Mouse (Mus musculus): ENCODE measurements around the gene Plekhg2. TPM values are rescaled to one million over a fixed set of nuclear protein-coding genes. Genes with fewer than 3 reads are reported as not detected.
A peak's percentile ranks its signal among the peaks of the same experiment; 100 is the strongest.
"Not testable (repeated sequence)": the region's sequence is repeated elsewhere in the genome, so short reads cannot be mapped to it uniquely, and the experiment has no call there.

Gene Plekhg2
- polyA plus RNA-seq, 1 experiment from 2014 or later = 54.3 TPM

DNA sequence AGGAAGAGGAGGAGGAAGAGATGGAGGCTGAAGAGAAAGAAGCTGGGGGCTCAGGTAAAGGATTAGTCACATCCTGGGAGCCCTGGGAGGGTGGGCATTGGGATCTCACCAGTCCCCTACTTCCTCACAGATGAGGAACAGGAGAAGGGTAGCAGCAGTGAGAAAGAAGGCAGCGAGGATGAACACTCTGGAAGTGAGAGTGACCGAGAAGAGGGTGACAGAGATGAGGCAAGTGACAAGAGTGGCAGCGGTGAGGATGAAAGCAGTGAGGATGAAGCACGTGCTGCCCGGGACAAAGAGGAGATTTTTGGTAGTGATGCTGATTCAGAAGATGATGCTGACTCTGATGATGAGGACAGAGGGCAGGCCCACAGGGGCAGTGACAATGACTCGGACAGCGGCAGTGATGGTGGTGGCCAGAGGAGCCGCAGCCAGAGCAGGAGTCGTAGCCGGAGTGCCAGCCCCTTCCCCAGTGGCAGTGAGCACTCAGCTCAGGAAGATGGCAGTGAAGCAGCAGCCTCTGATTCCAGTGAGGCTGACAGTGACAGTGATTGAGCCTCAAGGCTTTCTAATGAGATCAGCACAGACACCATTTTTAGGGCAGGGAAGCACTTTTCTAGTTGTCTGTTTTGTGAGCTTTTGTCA lies 26.4 kb upstream of the Plekhg2 start:
- Histone ChIP-seq H3K9ac (ENCODE audit: low read length) (no peak overlapping the region), H3K36me3 (ENCODE audit: control insufficient read depth, insufficient read depth, low read length) (peaks cover 88% of the 10 kb centered on the region), H3K27ac (ENCODE audit: low read depth) (no peak overlapping the region), H3K4me3 (ENCODE audit: low read depth, low read length) (no peak overlapping the region), H3K27me3 (replicated peaks; ENCODE audit: control insufficient read depth, insufficient read depth, low read length) (no peaks in the 10 kb centered on the region), H3K9me3 (ENCODE audit: control insufficient read depth, low read length) (no peaks in the 10 kb centered on the region), H3K4me1 (replicated peaks; ENCODE audit: control insufficient read depth, insufficient read depth, low read length) (peaks cover under 1% of the 10 kb centered on the region; the same call in 1 of the 2 replicates), H3K4me2 (ENCODE audit: low read length) (no peak overlapping the region)
- no peak for ATAC-seq (replicated peaks; ENCODE audit: low FRiP score, low TSS enrichment, low read depth)
- no peak for DNase-seq (ENCODE audit: low spot score)
- 84% methylated on average over 10 of the region's 10 CpGs for WGBS

DNA sequence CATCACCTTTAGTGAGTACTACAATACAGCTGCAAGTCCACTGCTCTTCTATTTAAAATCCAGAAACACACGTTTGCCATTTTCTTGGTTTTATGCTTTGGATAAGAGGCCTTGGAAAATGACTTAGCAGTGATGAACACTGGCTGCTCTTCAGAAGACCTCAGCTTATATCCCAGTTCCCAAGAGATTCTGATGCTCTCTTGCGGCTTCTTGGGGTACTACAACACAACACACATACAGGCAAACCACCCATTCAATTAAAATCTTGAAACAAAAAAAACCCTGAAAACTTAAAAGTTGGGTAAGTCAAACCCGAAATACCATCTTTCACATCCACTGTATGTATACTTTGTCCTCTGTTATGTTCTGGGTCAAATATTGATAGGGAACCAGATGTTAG lies 25.6 kb upstream of the Plekhg2 start:
- ATAC-seq (replicated peaks; ENCODE audit: low FRiP score, low TSS enrichment, low read depth) = no peak
- 67% methylated on average over 3 of the region's 3 CpGs for WGBS
- Histone ChIP-seq H3K27me3 (replicated peaks; ENCODE audit: control insufficient read depth, insufficient read depth, low read length) (no peaks in the 10 kb centered on the region), H3K27ac (ENCODE audit: low read depth) (no peak overlapping the region), H3K4me2 (ENCODE audit: low read length) (no peak overlapping the region), H3K36me3 (ENCODE audit: control insufficient read depth, insufficient read depth, low read length) (peaks cover 80% of the 10 kb centered on the region), H3K9ac (ENCODE audit: low read length) (no peak overlapping the region), H3K4me3 (ENCODE audit: low read depth, low read length) (no peak overlapping the region), H3K4me1 (replicated peaks; ENCODE audit: control insufficient read depth, insufficient read depth, low read length) (peaks cover 5% of the 10 kb centered on the region; the same call in 1 of the 2 replicates), H3K9me3 (ENCODE audit: control insufficient read depth, low read length) (no peaks in the 10 kb centered on the region)
- DNase-seq (ENCODE audit: low spot score) = no peak

DNA sequence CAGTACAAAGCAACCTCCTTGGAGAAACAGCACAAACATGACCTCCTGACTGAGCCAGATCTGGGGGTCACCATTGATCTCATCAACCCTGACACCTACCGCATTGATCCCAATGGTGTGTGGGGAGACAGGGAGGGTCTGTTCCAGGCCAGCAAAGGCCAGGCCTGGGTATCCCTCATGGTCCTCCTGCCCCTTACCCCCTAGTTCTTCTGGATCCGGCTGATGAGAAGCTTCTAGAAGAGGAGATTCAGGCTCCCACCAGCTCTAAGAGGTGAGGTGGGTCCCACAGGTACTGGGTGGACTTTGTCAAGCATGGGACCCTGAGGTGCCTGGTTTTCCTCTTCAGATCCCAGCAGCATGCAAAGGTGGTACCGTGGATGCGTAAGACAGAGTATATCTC lies 23.0 kb upstream of the Plekhg2 start:
- ATAC-seq (replicated peaks; ENCODE audit: low FRiP score, low TSS enrichment, low read depth) = no peak
- H3K4me3 ChIP-seq (ENCODE audit: low read depth, low read length) = no peak overlapping the region
- peaks cover 59% of the 10 kb centered on the region for H3K36me3 ChIP-seq (ENCODE audit: control insufficient read depth, insufficient read depth, low read length)
- 96% methylated on average over 4 of the region's 4 CpGs for WGBS
- no peak overlapping the region for H3K4me2 ChIP-seq (ENCODE audit: low read length)
- peaks cover 13% of the 10 kb centered on the region for H3K4me1 ChIP-seq (replicated peaks; ENCODE audit: control insufficient read depth, insufficient read depth, low read length)
- no peak overlapping the region for H3K9ac ChIP-seq (ENCODE audit: low read length)
- no peaks in the 10 kb centered on the region for H3K27me3 ChIP-seq (replicated peaks; ENCODE audit: control insufficient read depth, insufficient read depth, low read length)
- H3K9me3 ChIP-seq (ENCODE audit: control insufficient read depth, low read length) = no peaks in the 10 kb centered on the region
- H3K27ac ChIP-seq (ENCODE audit: low read depth) = no peak overlapping the region
- DNase-seq (ENCODE audit: low spot score) = no peak

DNA sequence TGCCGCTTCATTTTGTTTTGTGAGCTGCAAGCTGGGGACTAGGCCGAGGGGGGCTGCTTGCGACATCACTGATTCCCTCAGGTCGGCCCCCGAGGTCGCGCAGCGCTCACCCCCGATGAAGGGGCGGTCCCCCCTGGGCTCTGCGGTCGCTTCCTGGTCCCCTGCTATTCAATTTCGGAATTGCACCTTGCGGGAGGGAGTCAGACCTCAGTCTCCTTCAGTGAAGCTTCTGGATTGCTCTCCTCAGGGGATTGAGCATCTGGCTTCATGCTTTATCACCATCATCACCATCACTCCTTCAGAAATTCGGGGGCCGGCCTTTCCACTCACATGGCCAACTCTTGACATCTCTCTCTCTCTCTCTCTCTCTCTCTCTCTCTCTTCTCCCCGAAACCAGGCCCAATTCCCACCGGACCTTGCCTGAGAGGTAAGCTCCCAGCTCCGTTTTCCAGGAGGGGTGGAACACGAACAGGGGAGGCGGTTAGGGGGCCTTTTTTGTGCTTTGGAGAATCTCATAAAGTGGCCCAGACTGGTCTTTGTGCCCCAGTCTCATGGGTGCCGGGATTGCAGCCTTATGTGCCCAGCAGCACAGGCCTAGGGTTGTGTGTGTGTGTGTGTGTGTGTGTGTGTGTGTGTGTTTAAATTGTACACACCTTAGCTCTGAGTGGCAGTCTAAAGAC lies 21.0 kb upstream of the Plekhg2 start:
- WGBS = 10% methylated on average over 22 of the region's 22 CpGs
- DNase-seq (ENCODE audit: low spot score) (no peak), ATAC-seq (replicated peaks; ENCODE audit: low FRiP score, low TSS enrichment, low read depth) (no peak)
- H3K4me3 ChIP-seq (ENCODE audit: low read depth, low read length) = peak overlapping the region; percentile 98
- H3K4me2 ChIP-seq (ENCODE audit: low read length) = peak overlapping the region; percentile 89
- peak overlapping the region; percentile 79 for H3K9ac ChIP-seq (ENCODE audit: low read length)
- H3K27me3 ChIP-seq (replicated peaks; ENCODE audit: control insufficient read depth, insufficient read depth, low read length) = no peaks in the 10 kb centered on the region
- H3K36me3 ChIP-seq (ENCODE audit: control insufficient read depth, insufficient read depth, low read length) = peaks cover 60% of the 10 kb centered on the region
- H3K4me1 ChIP-seq (replicated peaks; ENCODE audit: control insufficient read depth, insufficient read depth, low read length) = peaks cover 13% of the 10 kb centered on the region
- no peaks in the 10 kb centered on the region for H3K9me3 ChIP-seq (ENCODE audit: control insufficient read depth, low read length)
- peak overlapping the region; percentile 76; the same call in 1 of the 2 replicates for H3K27ac ChIP-seq (ENCODE audit: low read depth)

- ATAC-seq (replicated peaks; ENCODE audit: low FRiP score, low TSS enrichment, low read depth) = peak; percentile 97
- under 1% methylated on average over 58 of the region's 58 CpGs for WGBS
- H3K27ac ChIP-seq (ENCODE audit: low read depth) = peak within 1 kb of the TSS; percentile 76
Measured at GRCm38 (mm10) chr7:28392429-28393271, 20.3 kb upstream of the Plekhg2 start, which contains the start of the genes Med29 and Paf1. TSS of gene Med29 (minus strand) at chr7:28392708. TSS of gene Paf1 (plus strand) at chr7:28392951.

DNA sequence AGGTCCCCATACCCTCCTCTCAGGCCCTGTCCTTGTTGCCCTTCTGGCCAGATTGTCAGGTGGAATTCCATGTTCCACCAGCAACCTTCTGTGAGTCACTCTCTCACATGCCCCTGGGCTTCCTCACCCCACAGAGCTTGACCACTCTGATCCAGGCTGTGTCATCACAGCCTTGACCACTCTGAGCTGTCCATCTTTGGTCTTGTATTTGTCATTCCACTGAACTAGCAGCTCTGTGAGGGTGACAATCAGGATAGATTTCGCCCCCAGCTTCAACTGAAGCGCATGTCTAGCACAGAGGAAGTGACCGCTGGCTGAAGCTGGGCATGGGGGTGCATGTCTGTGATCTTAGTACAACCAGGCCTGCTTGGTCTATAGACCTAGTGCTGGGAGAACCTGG lies 17.9 kb upstream of the Plekhg2 start:
- 99% methylated on average over 3 of the region's 3 CpGs for WGBS
- Histone ChIP-seq H3K9me3 (ENCODE audit: control insufficient read depth, low read length) (no peaks in the 10 kb centered on the region), H3K9ac (ENCODE audit: low read length) (no peak overlapping the region), H3K27ac (ENCODE audit: low read depth) (no peak overlapping the region), H3K4me3 (ENCODE audit: low read depth, low read length) (no peak overlapping the region), H3K27me3 (replicated peaks; ENCODE audit: control insufficient read depth, insufficient read depth, low read length) (no peaks in the 10 kb centered on the region), H3K4me1 (replicated peaks; ENCODE audit: control insufficient read depth, insufficient read depth, low read length) (peaks cover 17% of the 10 kb centered on the region), H3K4me2 (ENCODE audit: low read length) (no peak overlapping the region), H3K36me3 (ENCODE audit: control insufficient read depth, insufficient read depth, low read length) (peaks cover 54% of the 10 kb centered on the region)
- ATAC-seq (replicated peaks; ENCODE audit: low FRiP score, low TSS enrichment, low read depth) (no peak), DNase-seq (ENCODE audit: low spot score) (no peak)

More at GRCm38 (mm10) chr7:28392429-28393271, 20.3 kb upstream of the Plekhg2 start, which contains the start of the genes Med29 and Paf1:
- Histone ChIP-seq H3K27me3 (replicated peaks; ENCODE audit: control insufficient read depth, insufficient read depth, low read length) (no peaks in the 10 kb centered on the region), H3K36me3 (ENCODE audit: control insufficient read depth, insufficient read depth, low read length) (peaks cover 60% of the 10 kb centered on the region), H3K4me1 (replicated peaks; ENCODE audit: control insufficient read depth, insufficient read depth, low read length) (peaks cover 13% of the 10 kb centered on the region), H3K4me2 (ENCODE audit: low read length) (peak within 1 kb of the TSS; percentile 89), H3K9ac (ENCODE audit: low read length) (peak within 1 kb of the TSS; percentile 79), H3K4me3 (ENCODE audit: low read depth, low read length) (peak within 1 kb of the TSS; percentile 98), H3K9me3 (ENCODE audit: control insufficient read depth, low read length) (no peaks in the 10 kb centered on the region)
- DNase-seq (ENCODE audit: low spot score) = peak; percentile 92

DNA sequence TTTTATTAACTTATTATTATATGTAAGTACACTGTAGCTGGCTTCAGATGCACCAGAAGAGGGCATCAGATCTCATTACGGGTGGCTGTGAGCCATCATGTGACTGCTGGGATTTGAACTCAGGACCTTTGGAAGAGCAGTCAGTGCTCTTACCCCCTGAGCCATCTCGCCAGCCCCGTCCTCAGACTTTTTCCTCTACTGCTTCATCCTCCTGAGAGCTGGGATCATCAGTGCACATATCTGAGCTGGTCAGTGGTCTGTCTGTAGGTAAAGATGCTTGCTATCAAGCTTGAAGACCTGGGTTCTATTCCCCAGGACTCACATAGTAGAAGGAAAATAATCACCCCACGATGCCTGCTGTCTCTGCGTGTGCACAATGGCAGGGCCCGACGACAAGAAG lies 15.0 kb upstream of the Plekhg2 start:
- not testable (repeated sequence) for H3K27me3 ChIP-seq (replicated peaks; ENCODE audit: control insufficient read depth, insufficient read depth, low read length); H3K4me2 ChIP-seq (ENCODE audit: low read length); H3K9me3 ChIP-seq (ENCODE audit: control insufficient read depth, low read length); H3K27ac ChIP-seq (ENCODE audit: low read depth); H3K4me3 ChIP-seq (ENCODE audit: low read depth, low read length); H3K9ac ChIP-seq (ENCODE audit: low read length); ATAC-seq (replicated peaks; ENCODE audit: low FRiP score, low TSS enrichment, low read depth); DNase-seq (ENCODE audit: low spot score)
- Histone ChIP-seq H3K36me3 (ENCODE audit: control insufficient read depth, insufficient read depth, low read length) (peaks cover 51% of the 10 kb centered on the region), H3K4me1 (replicated peaks; ENCODE audit: control insufficient read depth, insufficient read depth, low read length) (peaks cover 20% of the 10 kb centered on the region)
- WGBS = 88% methylated on average over 7 of the region's 7 CpGs

GRCm38 (mm10) chr7:28386877-28387276 lies 14.5 kb upstream of the Plekhg2 start:
- H3K4me1 ChIP-seq (replicated peaks; ENCODE audit: control insufficient read depth, insufficient read depth, low read length) = peaks cover 22% of the 10 kb centered on the region
- ATAC-seq (replicated peaks; ENCODE audit: low FRiP score, low TSS enrichment, low read depth); H3K27me3 ChIP-seq (replicated peaks; ENCODE audit: control insufficient read depth, insufficient read depth, low read length); H3K4me3 ChIP-seq (ENCODE audit: low read depth, low read length); H3K9ac ChIP-seq (ENCODE audit: low read length); H3K27ac ChIP-seq (ENCODE audit: low read depth); H3K9me3 ChIP-seq (ENCODE audit: control insufficient read depth, low read length); H3K4me2 ChIP-seq (ENCODE audit: low read length); DNase-seq (ENCODE audit: low spot score): not testable (repeated sequence)
- H3K36me3 ChIP-seq (ENCODE audit: control insufficient read depth, insufficient read depth, low read length) = peaks cover 51% of the 10 kb centered on the region
- WGBS = 69% methylated on average over 6 of the region's 6 CpGs
